Mouse (Mus musculus) limb, embryonic 10.5 days (tissue): ENCODE measurements around the gene Scoc. TPM values are rescaled to one million over a fixed set of nuclear protein-coding genes. Genes with fewer than 3 reads are reported as not detected.

Source experiments
- DNase-seq: peaks from one replicate; pipeline ENCODE4 v3.0.0-alpha.2; 2017; ENCODE audit warnings: low spot score
- H3K27ac ChIP-seq: fragments of 300-500 bp; sonication (generic); 2 replicates; pipeline ENCODE4 v1.5.1; 2016; ENCODE audit warnings: mild to moderate bottlenecking
- H3K27me3 ChIP-seq: fragments of 300-500 bp; sonication (generic); 2 replicates; pipeline ENCODE4 v1.6.1; 2016; ENCODE audit warnings: low read depth, mild to moderate bottlenecking; ENCODE audit not compliant: poor library complexity, severe bottlenecking
- H3K36me3 ChIP-seq: fragments of 300-500 bp; sonication (generic); 2 replicates; pipeline ENCODE4 v1.6.1; 2016; ENCODE audit warnings: mild to moderate bottlenecking, moderate library complexity
- H3K4me1 ChIP-seq: fragments of 300-500 bp; sonication (generic); 2 replicates; pipeline ENCODE4 v1.6.1; 2016
- H3K4me3 ChIP-seq: fragments of 300-500 bp; sonication (generic); 2 replicates; pipeline ENCODE4 v1.5.1; 2016; ENCODE audit warnings: mild to moderate bottlenecking, moderate library complexity
- H3K9me3 ChIP-seq: fragments of 300-500 bp; sonication (generic); replicated peaks from 2 replicates; pipeline ENCODE4 v1.6.1; 2016; ENCODE audit warnings: mild to moderate bottlenecking
- WGBS: fragments of 180-500 bp; shearing (Covaris S2); methylation state at CpG from one replicate; pipeline ENCODE4 v1.1.7; 2016; 5-methylcytosine and 5-hydroxymethylcytosine counted together
- polyA plus RNA-seq: library from polyadenylated mRNA; unstranded; fragments of >200 nt; fragmentation: Nextera tagmentation; extraction: Ambion mirVana; gene quantifications from 2 replicates; pipeline ENCODE4 v1.2.1, GENCODE M21; 2016

Gene Scoc
- polyA plus RNA-seq, 1 experiment from 2014 or later, result 97.0 TPM

DNA sequence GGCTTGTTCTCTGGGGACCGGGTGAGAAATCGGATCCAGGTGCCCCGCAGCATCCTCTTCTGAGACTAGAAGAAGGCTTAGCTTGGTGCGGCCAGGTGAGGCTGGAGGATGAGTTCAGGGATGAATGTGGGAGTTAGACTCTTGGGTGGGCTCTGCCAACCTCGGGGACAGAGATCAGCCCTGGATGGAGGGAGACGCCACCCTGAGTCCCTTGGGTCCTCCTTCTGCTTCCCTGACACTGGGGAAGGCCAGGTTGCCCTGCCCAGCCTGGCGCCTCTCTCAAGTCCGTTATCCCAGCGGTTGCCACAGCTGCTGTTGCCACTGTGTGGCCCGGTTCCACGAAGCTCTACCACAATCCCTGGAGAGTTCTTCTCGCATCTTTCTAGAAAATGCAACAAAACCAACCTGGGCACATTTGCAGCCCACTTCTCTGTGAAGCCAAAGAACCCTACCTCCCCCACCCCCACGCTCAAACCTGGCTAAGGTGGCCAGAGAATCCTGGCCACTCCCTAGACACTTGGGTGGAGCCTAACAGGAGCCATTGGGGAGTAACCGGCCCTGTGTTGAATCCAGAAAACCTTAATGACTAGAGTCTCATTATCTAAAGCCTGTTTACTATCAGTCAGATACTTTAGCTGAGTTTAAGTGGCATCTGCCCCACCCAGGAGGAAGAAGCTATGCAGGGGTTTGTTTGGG lies 68.0 kb downstream of the Scoc start:
- H3K4me1 ChIP-seq, result peaks cover 11% of the 10 kb centered on the region
- H3K4me3 ChIP-seq, result peak overlapping the region; percentile 72
- H3K36me3 ChIP-seq, result no peaks in the 10 kb centered on the region
- WGBS, result 8% methylated on average over 14 of the region's 14 CpGs
- peaks cover 32% of the 10 kb centered on the region for H3K27me3 ChIP-seq
- peak overlapping the region; percentile 73 for H3K27ac ChIP-seq
- no peak for DNase-seq
- no peaks in the 10 kb centered on the region for H3K9me3 ChIP-seq

GRCm38 (mm10) chr8:83389316-83390005 lies 68.7 kb downstream of the Scoc start, which contains the start of gene Clgn:
Gene Clgn (plus strand): TSS chr8:83389867.
- Histone ChIP-seq H3K4me1 (peaks cover 11% of the 10 kb centered on the region), H3K36me3 (no peaks in the 10 kb centered on the region), H3K27ac (peak within 1 kb of the TSS; percentile 73), H3K9me3 (no peaks in the 10 kb centered on the region), H3K27me3 (peaks cover 32% of the 10 kb centered on the region), H3K4me3 (peak within 1 kb of the TSS; percentile 72)
- peak; percentile 87 for DNase-seq
- WGBS, result 4% methylated on average over 41 of the region's 41 CpGs

GRCm38 (mm10) chr8:83382850-83383249 lies 75.3 kb downstream of the Scoc start:
- Histone ChIP-seq H3K27me3 (no peaks in the 10 kb centered on the region), H3K4me3 (no peak overlapping the region), H3K36me3 (no peaks in the 10 kb centered on the region), H3K9me3 (no peaks in the 10 kb centered on the region), H3K27ac (no peak overlapping the region), H3K4me1 (no peaks in the 10 kb centered on the region)
- DNase-seq, result no peak
- 24% methylated on average over 2 of the region's 2 CpGs for WGBS

DNA sequence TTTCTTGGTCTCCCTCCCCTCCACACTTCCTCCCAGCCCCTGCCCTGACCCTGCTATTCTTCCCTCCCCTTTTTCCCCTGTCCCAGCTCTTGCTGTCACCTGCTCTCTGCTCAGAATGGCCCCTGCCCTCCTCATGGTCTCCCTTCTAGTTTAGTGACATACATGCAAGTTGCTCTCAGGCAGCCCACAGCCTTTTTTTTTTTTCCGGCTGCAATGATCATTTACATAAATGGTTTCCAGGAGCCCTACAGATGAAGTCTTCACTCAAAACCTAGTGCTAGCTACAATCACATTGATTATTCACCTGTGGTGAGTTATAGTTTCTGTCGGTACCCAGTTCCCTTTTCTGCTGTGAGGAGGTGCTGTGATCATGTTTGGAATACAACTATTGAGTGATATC lies 77.2 kb downstream of the Scoc start:
- Histone ChIP-seq H3K27me3 (no peaks in the 10 kb centered on the region), H3K9me3 (no peaks in the 10 kb centered on the region), H3K4me3 (no peak overlapping the region), H3K36me3 (no peaks in the 10 kb centered on the region), H3K4me1 (no peaks in the 10 kb centered on the region), H3K27ac (no peak overlapping the region)
- WGBS, result 75% methylated on average over 2 of the region's 2 CpGs
- DNase-seq, result no peak

DNA sequence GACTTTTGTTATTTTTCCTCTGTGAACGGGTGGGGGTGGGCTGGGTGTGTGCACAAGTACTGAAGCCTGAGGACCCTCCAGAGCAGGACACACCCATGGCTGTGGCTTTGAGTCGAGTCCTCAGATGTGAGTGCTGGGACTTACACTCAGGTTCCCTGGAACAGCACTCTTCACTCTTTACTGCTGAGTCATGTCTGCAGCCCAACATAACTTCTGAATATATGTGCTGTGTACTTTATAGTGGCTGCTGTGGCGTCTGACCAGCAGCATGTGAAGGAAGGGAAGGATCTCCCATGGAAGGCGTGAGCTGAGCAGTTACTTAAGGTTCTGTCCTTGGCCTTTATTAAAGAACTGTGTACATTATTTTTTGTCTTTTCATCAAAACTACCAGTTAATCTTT lies 78.0 kb downstream of the Scoc start:
- Histone ChIP-seq H3K27me3 (no peaks in the 10 kb centered on the region), H3K9me3 (no peaks in the 10 kb centered on the region), H3K27ac (no peak overlapping the region), H3K4me1 (no peaks in the 10 kb centered on the region), H3K36me3 (no peaks in the 10 kb centered on the region), H3K4me3 (no peak overlapping the region)
- WGBS, result 76% methylated on average over 4 of the region's 4 CpGs
- DNase-seq, result no peak

Other genes with a start within 250 kb of the Scoc start
- gene Ucp1, start 168.0 kb downstream of the Scoc start, polyA plus RNA-seq, result not detected in 2 replicates
- 18.1 and 23.4 TPM in 2 replicates for gene Elmod2, start 125.9 kb downstream of the Scoc start, polyA plus RNA-seq
- gene Mgat4d, start 109.9 kb downstream of the Scoc start, polyA plus RNA-seq, result not detected in 2 replicates
- 1.5 and 2.0 TPM in 2 replicates for gene Clgn, start 68.5 kb downstream of the Scoc start, polyA plus RNA-seq
- not detected in 2 replicates for gene Olfr370, start 77.4 kb upstream of the Scoc start, polyA plus RNA-seq
- gene Ndufb7, start 108.3 kb upstream of the Scoc start, polyA plus RNA-seq, result 316 and 317 TPM in 2 replicates
- 684 and 695 TPM in 2 replicates for gene Tecr, start 149.6 kb upstream of the Scoc start, polyA plus RNA-seq
- 78.0 and 89.8 TPM in 2 replicates for gene Dnajb1, start 149.8 kb upstream of the Scoc start, polyA plus RNA-seq
- gene Gipc1, start 194.3 kb upstream of the Scoc start, polyA plus RNA-seq, result 185 and 206 TPM in 2 replicates
- gene Ptger1, start 208.3 kb upstream of the Scoc start, polyA plus RNA-seq, result 0.64 TPM in 2 replicates
- gene Pkn1, start 240.8 kb upstream of the Scoc start, polyA plus RNA-seq, result 38.6 and 41.4 TPM in 2 replicates